Mouse (Mus musculus) forebrain, embryonic 11.5 days (tissue): ENCODE measurements around the gene Nmbr. TPM values are rescaled to one million over a fixed set of nuclear protein-coding genes. Genes with fewer than 3 reads are reported as not detected.

Experiments
- ATAC-seq: fragments of 200-750 bp; cut with Nextera tagmentation; replicated peaks from 2 replicates; pipeline ENCODE4 v1.8.0; 2017; ENCODE audit warnings: moderate TSS enrichment; ENCODE audit not compliant: low FRiP score
- DNase-seq: peaks from one replicate; pipeline ENCODE4 v3.0.0-alpha.2; 2017; ENCODE audit warnings: low spot score
- H3K27ac ChIP-seq: fragments of 300-500 bp; sonication (generic); 2 replicates; pipeline ENCODE4 v1.5.1; 2014; ENCODE audit warnings: low read depth, low read length
- H3K27me3 ChIP-seq: fragments of 300-500 bp; sonication (generic); 2 replicates; pipeline ENCODE4 v1.6.1; 2014; ENCODE audit warnings: mild to moderate bottlenecking, low read length, mixed read lengths; ENCODE audit not compliant: control insufficient read depth, insufficient read depth
- H3K36me3 ChIP-seq: fragments of 300-500 bp; sonication (generic); 2 replicates; pipeline ENCODE4 v1.6.1; 2014; ENCODE audit warnings: mild to moderate bottlenecking, low read length, moderate library complexity, mixed read lengths; ENCODE audit not compliant: control insufficient read depth, insufficient read depth
- H3K4me1 ChIP-seq: fragments of 300-500 bp; sonication (generic); replicated peaks from 2 replicates; pipeline ENCODE4 v1.6.1; 2014; ENCODE audit warnings: low read length, mixed read lengths; ENCODE audit not compliant: control insufficient read depth, insufficient read depth
- H3K4me2 ChIP-seq: fragments of 300-500 bp; sonication (generic); 2 replicates; pipeline ENCODE4 v1.6.1; 2014; ENCODE audit warnings: low read depth, mild to moderate bottlenecking, low read length, moderate library complexity, mixed read lengths; ENCODE audit not compliant: severe bottlenecking
- H3K4me3 ChIP-seq: fragments of 300-500 bp; sonication (generic); 2 replicates; pipeline ENCODE4 v1.5.1; 2014; ENCODE audit warnings: low read depth, low read length
- H3K9ac ChIP-seq: fragments of 300-500 bp; sonication (generic); 2 replicates; pipeline ENCODE4 v1.6.1; 2014; ENCODE audit warnings: low read length
- H3K9me3 ChIP-seq: fragments of 300-500 bp; sonication (generic); 2 replicates; pipeline ENCODE4 v1.6.1; 2016; ENCODE audit warnings: low read length, mixed read lengths; ENCODE audit not compliant: control insufficient read depth
- WGBS: fragments of 180-500 bp; shearing (Covaris S2); extraction: QIAGEN DNeasy Blood & Tissue Kit; methylation state at CpG from one replicate; pipeline ENCODE4 v1.1.7; 2014; 5-methylcytosine and 5-hydroxymethylcytosine counted together
- polyA plus RNA-seq: library from polyadenylated mRNA; unstranded; fragments of >200 nt; fragmentation: Nextera tagmentation; extraction: Ambion mirVana; gene quantifications from 2 replicates; pipeline ENCODE4 v1.2.1, GENCODE M21; 2014

Gene Nmbr
- polyA plus RNA-seq, 1 experiment from 2014 or later: not detected

DNA sequence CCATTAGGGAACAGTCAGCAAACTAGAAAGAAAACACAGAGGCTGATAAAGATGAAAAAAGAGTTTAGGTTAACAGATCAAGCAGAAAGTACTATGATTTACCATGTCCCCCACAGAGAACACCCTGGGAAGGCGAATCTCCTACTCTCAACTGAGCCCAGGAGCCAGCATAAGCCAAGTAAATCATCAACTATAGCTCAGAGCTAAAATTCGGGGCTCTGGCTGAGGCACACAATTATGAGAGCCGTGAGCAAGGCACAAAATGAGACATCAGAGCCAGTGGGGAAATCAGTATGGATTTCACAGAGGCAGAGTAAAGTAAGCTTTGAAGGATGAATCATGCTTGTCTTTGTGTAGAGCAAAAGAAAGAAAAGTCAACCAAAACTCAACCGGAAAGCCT, 111.6 kb downstream of the Nmbr start:
- H3K27ac ChIP-seq: no peak overlapping the region
- H3K4me2 ChIP-seq: no peak overlapping the region
- no peaks in the 10 kb centered on the region for H3K9me3 ChIP-seq
- ATAC-seq (no peak), DNase-seq (no peak)
- WGBS: 80% methylated on average over 4 of the region's 4 CpGs
- H3K4me3 ChIP-seq: no peak overlapping the region
- no peaks in the 10 kb centered on the region for H3K4me1 ChIP-seq
- no peak overlapping the region for H3K9ac ChIP-seq
- no peaks in the 10 kb centered on the region for H3K36me3 ChIP-seq
- H3K27me3 ChIP-seq: no peaks in the 10 kb centered on the region

Other genes with a start within 250 kb of the Nmbr start
- gene Adgrg6, start 159.9 kb upstream of the Nmbr start, polyA plus RNA-seq: 0.87 and 1.7 TPM in 2 replicates
- gene Vta1, start within 50 bp of the Nmbr start, polyA plus RNA-seq: 139 and 157 TPM in 2 replicates
- not detected in 2 replicates for gene Gje1, start 12.6 kb downstream of the Nmbr start, polyA plus RNA-seq